Mouse (Mus musculus): ENCODE results near the gene Bard1.

Bard1 gene

DNA sequence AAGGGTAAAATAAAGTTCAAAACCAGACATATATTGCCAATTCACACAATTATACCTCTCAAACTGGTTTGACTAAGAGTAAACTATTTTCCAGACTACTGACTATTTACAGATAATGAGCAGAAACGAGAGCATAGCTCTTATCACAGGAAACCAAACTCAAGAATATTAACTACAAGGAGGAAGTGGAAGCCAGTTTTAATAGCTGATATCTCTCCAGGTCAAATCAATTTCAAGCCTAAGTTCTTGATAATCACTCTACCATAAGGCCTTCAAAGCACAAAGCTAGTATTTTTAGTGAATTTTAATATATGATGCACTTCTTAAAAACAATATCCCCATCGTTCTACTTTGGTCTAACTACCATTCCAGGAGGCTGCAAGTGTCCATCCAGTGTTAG is 57.8 kb downstream of the Bard1 start:
- DNase-seq, result no peak

DNA sequence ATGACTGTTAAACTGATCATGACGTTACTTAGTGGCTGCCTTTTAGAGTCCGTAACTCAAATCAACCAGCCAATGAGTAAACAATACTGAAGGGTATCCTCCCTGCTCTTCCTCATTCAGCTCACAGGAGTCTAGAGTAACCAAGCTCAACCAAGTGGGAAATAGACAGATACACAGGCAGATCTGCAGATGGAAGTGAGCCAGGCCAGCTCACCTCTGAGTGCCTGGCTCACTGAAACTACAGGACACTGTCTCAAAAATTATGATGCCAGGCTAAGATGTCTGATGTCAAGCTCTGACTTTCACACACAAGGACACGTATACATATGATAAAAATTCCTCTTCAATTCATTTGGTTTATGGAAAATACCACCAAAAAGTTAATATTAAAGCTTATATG is 59.0 kb downstream of the Bard1 start:
- no peak for DNase-seq

GRCm38 (mm10) chr1:71036999-71037398 is 65.9 kb downstream of the Bard1 start:
- DNase-seq, result no peak

- DNase-seq, result no peak
Observed at GRCm38 (mm10) chr1:71035565-71035964, 67.4 kb downstream of the Bard1 start.

DNA sequence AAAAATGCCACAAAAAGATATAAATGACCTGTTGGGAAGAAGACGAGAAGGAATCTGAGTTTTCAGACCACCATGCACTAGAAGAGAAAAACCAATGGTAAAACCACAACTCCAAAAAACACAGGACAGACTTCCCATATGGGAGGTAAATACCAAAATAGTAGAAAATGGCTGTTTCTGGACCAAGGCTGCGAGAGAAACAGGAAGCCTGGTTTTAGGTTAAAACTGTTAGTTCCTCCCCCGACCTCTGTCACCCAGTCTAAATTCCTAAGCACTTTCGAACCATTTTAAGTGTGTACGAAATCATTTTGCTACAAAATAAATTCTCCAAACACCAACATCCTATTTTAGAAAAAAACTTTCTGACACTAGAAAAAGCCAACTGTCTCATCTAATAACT is 80.2 kb downstream of the Bard1 start:
- no peak for DNase-seq

DNA sequence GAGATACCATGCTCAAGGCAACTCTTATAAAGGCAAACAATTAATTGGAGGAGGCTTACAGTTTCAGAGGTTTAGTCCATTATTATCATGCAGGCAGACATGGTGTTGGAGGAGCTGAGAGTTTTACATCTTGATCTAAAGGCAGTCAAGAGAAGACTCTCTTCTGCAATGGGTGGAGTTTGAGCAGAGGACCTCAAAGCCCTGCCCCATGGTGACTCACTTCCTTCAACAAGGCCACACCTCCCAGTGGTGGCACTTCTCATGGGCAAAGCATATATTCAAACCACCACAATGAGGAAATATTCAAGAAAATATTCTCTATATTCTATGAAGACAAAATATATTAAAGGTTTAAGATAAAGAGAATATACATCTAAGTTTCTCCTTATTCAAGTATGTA is 88.6 kb downstream of the Bard1 start:
- no peak for DNase-seq

- DNase-seq, result no peak
Observed at GRCm38 (mm10) chr1:71005998-71006397, 96.9 kb downstream of the Bard1 start.

- no peak for DNase-seq
Observed at GRCm38 (mm10) chr1:71004177-71004576, 98.8 kb downstream of the Bard1 start.

DNA sequence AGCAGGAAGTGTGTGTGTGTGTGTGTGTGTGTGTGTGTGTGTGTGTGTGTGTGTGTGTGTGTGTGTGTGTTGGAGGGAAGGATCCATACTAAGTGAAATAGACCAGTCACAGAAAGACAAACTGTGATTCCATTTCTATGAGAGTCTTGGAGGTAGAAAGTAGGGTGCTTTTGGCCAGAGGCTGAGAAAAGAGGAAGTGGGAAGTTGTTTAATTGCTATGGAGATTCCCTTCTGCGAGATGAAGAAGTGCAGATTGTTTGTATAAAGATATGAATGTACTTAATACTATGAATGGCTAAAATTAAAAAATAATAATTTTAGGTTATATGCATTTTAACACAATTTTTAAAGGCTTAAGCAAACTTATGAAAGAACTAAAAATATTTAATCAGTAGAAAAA is 99.2 kb downstream of the Bard1 start:
- DNase-seq, result no peak

DNA sequence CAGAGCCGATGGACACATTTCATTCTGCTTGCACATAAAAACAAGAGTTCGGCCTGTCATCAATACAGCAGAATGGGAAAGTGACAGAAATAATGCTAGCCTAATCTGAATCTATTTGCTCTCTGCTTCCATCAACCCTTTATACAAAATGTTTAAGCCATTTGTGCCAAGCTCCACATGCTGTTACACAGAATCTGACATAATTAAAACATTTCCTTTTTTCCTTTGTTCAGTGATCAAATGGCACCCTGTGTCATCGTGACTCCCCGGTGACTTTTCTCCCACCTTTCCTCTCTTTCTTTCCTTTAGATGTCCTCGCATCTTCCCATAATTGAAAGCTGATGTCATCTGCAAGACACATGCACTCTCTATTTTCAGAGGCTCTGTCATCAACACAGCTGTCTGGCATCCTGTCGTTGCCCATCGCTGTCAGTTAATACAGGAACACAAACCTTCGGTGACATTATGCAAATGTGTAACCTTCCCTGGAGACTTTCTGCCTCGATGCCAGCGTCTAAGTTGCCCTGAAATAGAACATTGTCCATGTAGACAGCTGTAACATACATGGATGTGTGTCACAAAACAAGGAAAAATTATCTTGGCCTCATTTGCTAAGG is 105.5 kb downstream of the Bard1 start:
- DNase-seq, result no peak

GRCm38 (mm10) chr1:70996766-70997165 is 106.2 kb downstream of the Bard1 start:
- DNase-seq, result no peak
